ENCODE assay signal across 24 mouse cellular contexts in the genomic region with DNA sequence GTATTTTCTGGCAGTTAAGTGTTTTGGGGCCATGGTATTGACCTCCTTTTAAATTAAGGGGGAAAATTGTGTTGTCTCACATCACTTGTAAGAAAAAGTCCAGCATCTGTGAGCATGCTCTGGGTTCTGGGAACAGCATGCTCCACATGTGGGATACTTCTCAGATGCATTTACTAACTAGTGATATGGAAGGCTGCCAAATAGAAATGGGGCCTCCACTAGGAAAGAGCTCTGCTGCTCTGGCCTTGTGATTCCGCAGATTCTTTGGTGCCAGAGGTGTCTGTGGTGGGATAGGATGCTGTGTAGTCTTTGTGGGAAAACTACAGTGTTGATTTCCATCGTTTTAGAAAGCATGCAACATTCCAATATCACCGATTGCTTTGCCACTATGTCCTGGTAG.
DNase-seq lines count a peak whose midpoint lies in the region; ATAC-seq and TF ChIP-seq lines count a peak whose summit lies in the region.
"Had no signal": no experiment of that assay in that cellular context is flagged by ENCODE, and none has a peak within 500 bp of the region (broad histone marks: within the 10 kb centered on the region; RNA-seq: fewer than 3 reads in every experiment).

No protein-coding gene starts in this region.

- WGBS in heart, embryonic 12.5 days: 38% methylated on average over 3 of the region's 3 CpGs
- WGBS in hindbrain, postnatal 0 days: 69% methylated on average over 3 of the region's 3 CpGs
- 86% methylated on average over 3 of the region's 3 CpGs for WGBS in hindbrain, embryonic 16.5 days
- WGBS in limb, embryonic 14.5 days: 66% methylated on average over 3 of the region's 3 CpGs

- TF ChIP-seq CTCF in hindbrain, postnatal 0 days (IDR thresholded peaks at IDR 0.05; ENCODE audit: low read depth): no peak
- TF ChIP-seq CTCF in brain, embryonic 14.5 days (IDR thresholded peaks at IDR 0.05; ENCODE audit: borderline replicate concordance, extremely low read depth, insufficient read depth, insufficient read length): no peak

- H3K4me3 ChIP-seq in heart, embryonic 12.5 days: no peak overlapping the region
- no peak overlapping the region for H3K4me3 ChIP-seq in hindbrain, postnatal 0 days (ENCODE audit: low read length)
- no peak overlapping the region for H3K4me3 ChIP-seq in hindbrain, embryonic 16.5 days (ENCODE audit: low read length)
- no peak overlapping the region for H3K4me3 ChIP-seq in limb, embryonic 14.5 days (replicated peaks; ENCODE audit: low read length)
- H3K4me3 ChIP-seq: hindbrain, embryonic 12.5 days; liver, embryonic 15.5 days; myocyte; neural tube, embryonic 13.5 days had no signal

- H3K36me3 ChIP-seq in heart, embryonic 12.5 days: no peaks in the 10 kb centered on the region
- H3K36me3 ChIP-seq in hindbrain, postnatal 0 days (ENCODE audit: insufficient read depth, low read length): no peaks in the 10 kb centered on the region
- H3K36me3 ChIP-seq in hindbrain, embryonic 16.5 days (ENCODE audit: control insufficient read depth, insufficient read depth, low read length): no peaks in the 10 kb centered on the region
- no peaks in the 10 kb centered on the region for H3K36me3 ChIP-seq in limb, embryonic 14.5 days (ENCODE audit: control insufficient read depth, insufficient read depth, low read length)
- H3K36me3 ChIP-seq: hindbrain, embryonic 12.5 days; liver, embryonic 15.5 days; neural tube, embryonic 13.5 days had no signal

- no peak overlapping the region for H3K27ac ChIP-seq in heart, embryonic 12.5 days (ENCODE audit: poor library complexity, severe bottlenecking)
- no peak overlapping the region for H3K27ac ChIP-seq in hindbrain, postnatal 0 days
- no peak overlapping the region for H3K27ac ChIP-seq in hindbrain, embryonic 16.5 days (ENCODE audit: low read depth, low read length)
- no peak overlapping the region for H3K27ac ChIP-seq in limb, embryonic 14.5 days (replicated peaks; ENCODE audit: low read depth, low read length)
- H3K27ac ChIP-seq: hindbrain, embryonic 12.5 days; liver, embryonic 15.5 days; macrophage; neural tube, embryonic 13.5 days had no signal

- no peak for DNase-seq in heart, adult 11 months
- peak; percentile 1 for DNase-seq in hindbrain, postnatal 0 days (ENCODE audit: low spot score)
- peak; percentile 10 for DNase-seq in brain, embryonic 14.5 days (ENCODE audit: low read depth)
- peak; percentile 70 for DNase-seq in limb, embryonic 14.5 days (ENCODE audit: low spot score)
- DNase-seq in urinary bladder, postnatal 10 days (ENCODE audit: low spot score): no peak
- DNase-seq: adrenal gland, adult 2 months; cerebellum, adult 11-12 months; cerebellum, postnatal 10 days; kidney, postnatal 36 days; layer of hippocampus, postnatal 36 days; liver; retina, postnatal 1 day; right cerebral cortex, postnatal 25 days; spleen, adult 18-20 months; thymus, postnatal 25 days had no signal

- H3K27me3 ChIP-seq in heart, embryonic 12.5 days (replicated peaks): no peaks in the 10 kb centered on the region
- H3K27me3 ChIP-seq in hindbrain, postnatal 0 days (ENCODE audit: insufficient read depth, low read length): no peaks in the 10 kb centered on the region
- no peaks in the 10 kb centered on the region for H3K27me3 ChIP-seq in hindbrain, embryonic 16.5 days (replicated peaks; ENCODE audit: control insufficient read depth, insufficient read depth, low read length)
- H3K27me3 ChIP-seq in limb, embryonic 14.5 days (ENCODE audit: control insufficient read depth, insufficient read depth, low read length): no peaks in the 10 kb centered on the region
- H3K27me3 ChIP-seq: hindbrain, embryonic 12.5 days; liver, embryonic 15.5 days; neural tube, embryonic 13.5 days had no signal

- peak; percentile 57; the same call in 1 of the 2 replicates for ATAC-seq in heart, embryonic 12.5 days (ENCODE audit: insufficient number of reproducible peaks, low FRiP score)
- ATAC-seq in hindbrain, postnatal 0 days: no peak
- ATAC-seq in hindbrain, embryonic 16.5 days: no peak
- no peak for ATAC-seq in limb, embryonic 14.5 days (ENCODE audit: low FRiP score, low read depth)
- ATAC-seq: inflammation-experienced regulatory T-cells, adult 6 months; midbrain, embryonic 16.5 days had no signal

- H3K4me1 ChIP-seq in heart, embryonic 12.5 days (replicated peaks): peaks cover 8% of the 10 kb centered on the region
- no peaks in the 10 kb centered on the region for H3K4me1 ChIP-seq in hindbrain, postnatal 0 days (ENCODE audit: insufficient read depth, low read length)
- H3K4me1 ChIP-seq in hindbrain, embryonic 16.5 days (ENCODE audit: control insufficient read depth, insufficient read depth, low read depth, low read length): no peaks in the 10 kb centered on the region
- H3K4me1 ChIP-seq in limb, embryonic 14.5 days (ENCODE audit: control insufficient read depth, insufficient read depth, low read length): peaks cover 7% of the 10 kb centered on the region
- H3K4me1 ChIP-seq: hindbrain, embryonic 12.5 days; liver, embryonic 15.5 days; neural tube, embryonic 13.5 days had no signal

- no peaks in the 10 kb centered on the region for H3K9me3 ChIP-seq in heart, embryonic 12.5 days (replicated peaks)
- no peaks in the 10 kb centered on the region for H3K9me3 ChIP-seq in hindbrain, postnatal 0 days (ENCODE audit: low read length)
- H3K9me3 ChIP-seq in hindbrain, embryonic 16.5 days (ENCODE audit: control insufficient read depth, low read length): no peaks in the 10 kb centered on the region
- H3K9me3 ChIP-seq in limb, embryonic 14.5 days (ENCODE audit: control insufficient read depth, low read length): no peaks in the 10 kb centered on the region
- H3K9me3 ChIP-seq: hindbrain, embryonic 12.5 days; liver, embryonic 15.5 days; neural tube, embryonic 13.5 days had no signal

- TF ChIP-seq POLR2A in brain, embryonic 14.5 days (IDR thresholded peaks at IDR 0.05; ENCODE audit: borderline replicate concordance, extremely low read depth, insufficient read depth, insufficient read length, poor library complexity, severe bottlenecking): no peak
- TF ChIP-seq POLR2A in limb, embryonic 14.5 days (IDR thresholded peaks at IDR 0.05; ENCODE audit: borderline replicate concordance, extremely low read depth, insufficient read depth, insufficient read length): no peak

- no peak overlapping the region for H3K9ac ChIP-seq in heart, embryonic 12.5 days
- no peak overlapping the region for H3K9ac ChIP-seq in hindbrain, postnatal 0 days (replicated peaks; ENCODE audit: low read length)
- no peak overlapping the region for H3K9ac ChIP-seq in hindbrain, embryonic 16.5 days (ENCODE audit: low read depth, low read length)
- H3K9ac ChIP-seq in limb, embryonic 14.5 days (ENCODE audit: low read depth, low read length, severe bottlenecking): no peak overlapping the region
- H3K9ac ChIP-seq: hindbrain, embryonic 12.5 days; liver, embryonic 15.5 days; neural tube, embryonic 13.5 days had no signal

- no peak overlapping the region for H3K4me2 ChIP-seq in heart, embryonic 12.5 days
- H3K4me2 ChIP-seq in hindbrain, postnatal 0 days (ENCODE audit: low read depth, low read length): no peak overlapping the region
- H3K4me2 ChIP-seq in hindbrain, embryonic 16.5 days (ENCODE audit: low read length): no peak overlapping the region
- H3K4me2 ChIP-seq in limb, embryonic 14.5 days (replicated peaks; ENCODE audit: low read depth, low read length, severe bottlenecking): no peak overlapping the region
- H3K4me2 ChIP-seq: hindbrain, embryonic 12.5 days; liver, embryonic 15.5 days; neural tube, embryonic 13.5 days had no signal

Comparison
In these comparisons a context has a peak if more than half of its experiments do, and no peak if none do; other contexts are left out.
1. DNase-seq: peak in hindbrain, postnatal 0 days (single experiment), brain, embryonic 14.5 days (single experiment) and limb, embryonic 14.5 days (single experiment); none in heart, adult 11 months (single experiment) and urinary bladder, postnatal 10 days (single experiment).